Mouse (Mus musculus): ENCODE measurements around the gene Lpcat3.

- TF ChIP-seq CTCF (IDR thresholded peaks at IDR 0.05; ENCODE audit: low read depth): no peak
- no peak for TF ChIP-seq EP300 (IDR thresholded peaks at IDR 0.05; ENCODE audit: low read depth)
These were observed 7.6 kb downstream of the Lpcat3 start for GRCm38 (mm10) chr6:124670281-124670900.
